Mouse (Mus musculus) ES-Bruce4 (cell line): ENCODE data around the gene Gm11634. TPM values are rescaled to one million over a fixed set of nuclear protein-coding genes. Genes with fewer than 3 reads are reported as not detected.
"Not testable (repeated sequence)": the region's sequence is repeated elsewhere in the genome, so short reads cannot be mapped to it uniquely, and the experiment has no call there.

Source experiments
- H3K27ac ChIP-seq: 2 replicates; pipeline ENCODE4 v1.5.1; 2012; ENCODE audit warnings: low read length, inconsistent platforms; ENCODE audit not compliant: insufficient read depth
- H3K27me3 ChIP-seq: 2 replicates; pipeline ENCODE4 v1.6.1; 2012; ENCODE audit warnings: mild to moderate bottlenecking, low read length, inconsistent platforms; ENCODE audit not compliant: control insufficient read depth, poor library complexity, insufficient read depth, severe bottlenecking
- H3K36me3 ChIP-seq: 2 replicates; pipeline ENCODE4 v1.6.1; 2012; ENCODE audit warnings: inconsistent platforms, mild to moderate bottlenecking, low read length, moderate library complexity; ENCODE audit not compliant: control insufficient read depth, poor library complexity, insufficient read depth, severe bottlenecking
- H3K4me1 ChIP-seq: one replicate; pipeline ENCODE4 v1.8.1; 2011; ENCODE audit warnings: low read length; ENCODE audit not compliant: control insufficient read depth, insufficient read depth
- H3K4me3 ChIP-seq: 2 replicates; pipeline ENCODE4 v1.5.1; 2011; ENCODE audit warnings: low read depth, mild to moderate bottlenecking, low read length
- H3K9ac ChIP-seq: 2 replicates; pipeline ENCODE4 v1.6.1; 2012; ENCODE audit warnings: low read depth, mild to moderate bottlenecking, inconsistent platforms; ENCODE audit not compliant: poor library complexity, severe bottlenecking
- H3K9me3 ChIP-seq: replicated peaks from 2 replicates; pipeline ENCODE4 v1.6.1; 2012; ENCODE audit warnings: mild to moderate bottlenecking, low read length, inconsistent platforms; ENCODE audit not compliant: control insufficient read depth, poor library complexity, insufficient read depth, severe bottlenecking
- CTCF ChIP-seq: IDR thresholded peaks from one replicate; pipeline ENCODE4 v1.8.1; 2011; ENCODE audit warnings: low read depth, low read length
- EP300 ChIP-seq: IDR thresholded peaks from 2 replicates; pipeline ENCODE4 v1.6.1; 2011; ENCODE audit warnings: low read depth, low read length; ENCODE audit not compliant: insufficient read depth
- POLR2A ChIP-seq: IDR thresholded peaks from one replicate; pipeline ENCODE4 v1.8.1; 2011; ENCODE audit warnings: low read length; ENCODE audit not compliant: insufficient read depth
- polyA plus RNA-seq: library from polyadenylated mRNA; stranded (reverse); fragments of >200 nt; gene quantifications from 2 replicates; pipeline ENCODE4 v1.2.4, GENCODE M21; 2011; ENCODE audit warnings: low read depth; ENCODE audit not compliant: missing spikeins, insufficient read depth, insufficient read length

Gm11634 gene
- polyA plus RNA-seq, 1 experiment: not detected

GRCm38 (mm10) chr11:101642931-101643330, 43.9 kb upstream of the Gm11634 start:
- no peak for TF ChIP-seq POLR2A
- TF ChIP-seq CTCF: no peak
- no peak for TF ChIP-seq EP300

GRCm38 (mm10) chr11:101641710-101642642, 42.9 kb upstream of the Gm11634 start:
- H3K4me3 ChIP-seq: not testable (repeated sequence)
- peak; percentile 67 for TF ChIP-seq POLR2A
- H3K9ac ChIP-seq: peak overlapping the region; percentile 27; the same call in 1 of the 2 replicates

More at GRCm38 (mm10) chr11:101642931-101643330, 43.9 kb upstream of the Gm11634 start:
- no peaks in the 10 kb centered on the region for H3K27me3 ChIP-seq
- H3K36me3 ChIP-seq: no peaks in the 10 kb centered on the region
- no peaks in the 10 kb centered on the region for H3K9me3 ChIP-seq
- no peak overlapping the region for H3K4me3 ChIP-seq
- no peaks in the 10 kb centered on the region for H3K4me1 ChIP-seq
- H3K27ac ChIP-seq: no peak overlapping the region
- no peak overlapping the region for H3K9ac ChIP-seq

DNA sequence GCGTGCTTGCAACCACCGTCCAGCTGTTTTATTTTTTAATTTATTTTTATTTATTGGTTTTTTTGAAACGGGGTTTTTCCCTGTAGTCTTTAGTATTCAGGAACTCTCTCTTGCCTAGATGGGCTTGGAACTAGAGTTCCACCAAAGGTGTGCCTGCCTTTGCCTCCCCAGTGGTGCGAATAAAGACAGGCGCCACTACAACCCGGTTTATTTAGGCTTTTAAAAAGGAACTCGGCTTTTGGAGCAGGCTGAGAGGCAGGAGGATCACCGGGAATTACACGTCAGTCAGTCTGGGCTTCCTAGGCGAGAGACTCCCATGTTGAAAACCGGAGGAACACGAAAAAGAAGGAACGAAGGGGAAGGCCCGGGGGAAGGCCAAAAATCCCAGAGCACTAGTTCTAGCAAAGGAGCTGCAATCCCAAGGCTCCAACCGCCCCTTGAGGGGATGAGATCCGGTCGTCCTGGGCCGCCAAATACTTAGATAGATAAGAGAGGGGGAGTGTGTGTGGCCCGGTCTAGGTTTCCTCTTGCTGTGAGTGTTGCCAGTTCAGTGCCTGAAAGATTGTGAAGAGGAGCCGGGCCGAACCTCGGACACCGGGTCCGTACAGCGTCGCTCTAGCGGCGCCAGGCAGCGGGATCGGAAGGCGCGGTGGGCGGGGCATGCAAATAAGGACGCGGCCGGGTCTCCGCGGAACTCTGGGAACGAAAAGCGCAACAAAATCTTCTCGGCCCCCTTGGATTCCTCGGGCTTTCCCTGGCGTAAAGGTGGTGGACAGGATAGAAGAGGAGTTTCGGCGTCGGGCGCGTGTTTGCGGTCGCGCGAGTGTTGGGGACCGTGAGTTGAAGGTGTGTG, 42.0 kb upstream of the Gm11634 start:
- not testable (repeated sequence) for H3K27me3 ChIP-seq
- H3K4me3 ChIP-seq: peak overlapping the region; percentile 75

More at GRCm38 (mm10) chr11:101641710-101642642, 42.9 kb upstream of the Gm11634 start:
- H3K27me3 ChIP-seq, H3K36me3 ChIP-seq, H3K4me1 ChIP-seq, H3K9me3 ChIP-seq: not testable (repeated sequence)
- H3K27ac ChIP-seq: peak overlapping the region; percentile 34; the same call in 1 of the 2 replicates

DNA sequence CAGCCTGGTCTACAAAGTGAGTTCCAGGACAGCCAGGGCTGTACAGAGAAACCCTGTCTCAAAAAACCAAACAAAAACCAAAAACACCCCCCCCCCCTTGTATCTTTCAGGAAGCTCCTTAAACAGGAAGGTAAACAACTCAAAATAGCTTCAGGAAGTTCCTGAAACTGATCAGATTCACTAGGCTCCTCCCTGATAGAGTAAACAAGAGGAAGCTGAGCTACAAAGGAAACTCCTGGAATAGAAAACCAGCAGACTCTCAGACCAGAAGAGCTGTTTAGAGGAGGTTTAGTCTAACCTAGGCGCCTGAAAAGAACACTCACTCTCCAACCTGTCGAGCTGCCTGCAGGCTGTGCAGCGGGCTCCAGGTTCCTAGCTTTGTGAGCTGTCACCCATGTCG, 40.7 kb upstream of the Gm11634 start:
- H3K27me3 ChIP-seq: no peaks in the 10 kb centered on the region
- H3K36me3 ChIP-seq: peaks cover 2% of the 10 kb centered on the region
- H3K9me3 ChIP-seq: no peaks in the 10 kb centered on the region
- H3K9ac ChIP-seq: no peak overlapping the region
- TF ChIP-seq CTCF (no peak), POLR2A (no peak), EP300 (no peak)
- no peak overlapping the region for H3K27ac ChIP-seq
- no peak overlapping the region for H3K4me3 ChIP-seq
- H3K4me1 ChIP-seq: no peaks in the 10 kb centered on the region

More for the DNA sequence above, 42.0 kb upstream of the Gm11634 start:
- H3K9me3 ChIP-seq, H3K4me1 ChIP-seq, H3K36me3 ChIP-seq: not testable (repeated sequence)
- H3K9ac ChIP-seq: peak overlapping the region; percentile 82
- H3K27ac ChIP-seq: peak overlapping the region; percentile 52; the same call in 1 of the 2 replicates

DNA sequence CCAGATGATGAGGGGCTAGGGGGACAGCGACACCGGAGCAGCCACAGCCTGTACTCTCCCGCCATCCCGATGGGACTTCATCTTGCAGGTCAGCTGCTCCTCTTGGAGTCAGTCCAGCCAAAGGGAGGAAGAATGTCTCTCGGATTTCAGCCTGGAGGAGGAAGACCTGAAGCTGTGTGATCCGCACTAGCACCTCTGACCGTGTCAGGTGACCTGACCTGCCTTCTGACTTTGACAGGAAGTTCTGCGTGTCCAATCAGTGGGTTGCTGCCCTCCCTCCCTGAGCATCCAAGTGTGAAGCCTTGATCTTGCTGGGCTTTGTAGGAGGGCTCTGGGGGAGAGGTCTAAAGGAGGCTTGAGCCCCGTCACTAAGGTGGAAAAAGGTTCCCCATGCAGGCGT, 36.6 kb upstream of the Gm11634 start:
- Histone ChIP-seq H3K27ac (no peak overlapping the region), H3K36me3 (peaks cover 13% of the 10 kb centered on the region), H3K27me3 (no peaks in the 10 kb centered on the region), H3K9me3 (no peaks in the 10 kb centered on the region), H3K4me3 (no peak overlapping the region), H3K9ac (no peak overlapping the region), H3K4me1 (no peaks in the 10 kb centered on the region)
- TF ChIP-seq POLR2A (no peak), CTCF (no peak), EP300 (no peak)

DNA sequence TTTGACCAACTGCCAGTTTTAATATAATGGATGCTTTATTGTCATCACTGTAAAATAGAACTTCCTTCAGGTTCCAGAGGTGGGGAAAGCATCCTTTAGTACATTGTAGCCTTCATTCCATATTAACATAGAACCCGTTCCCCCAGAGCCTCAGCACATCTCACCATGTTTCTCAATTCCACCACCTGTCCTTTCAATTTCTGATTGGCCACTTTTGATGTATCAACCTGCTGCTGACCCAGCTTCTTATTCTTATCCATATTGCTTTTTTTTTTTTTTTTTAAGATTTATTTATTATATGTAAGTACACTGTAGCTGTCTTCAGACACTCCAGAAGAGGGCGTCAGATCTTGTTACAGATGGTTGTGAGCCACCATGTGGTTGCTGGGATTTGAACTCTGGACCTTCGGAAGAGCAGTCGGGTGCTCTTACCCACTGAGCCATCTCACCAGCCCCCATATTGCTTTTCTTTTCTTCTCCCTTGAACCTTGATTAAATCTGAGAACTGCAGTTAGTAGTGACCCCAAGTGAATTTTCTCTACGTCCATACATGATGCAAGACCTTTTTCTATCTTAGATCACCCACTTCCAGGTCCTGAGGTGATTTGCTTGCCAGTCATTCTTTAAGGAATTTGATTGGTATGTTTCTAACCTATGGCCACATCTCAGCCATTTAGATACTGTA, 29.8 kb upstream of the Gm11634 start:
- H3K9me3 ChIP-seq, H3K4me1 ChIP-seq, H3K27me3 ChIP-seq, H3K4me3 ChIP-seq: not testable (repeated sequence)
- Histone ChIP-seq H3K36me3 (peaks cover 15% of the 10 kb centered on the region), H3K27ac (peak overlapping the region; percentile 60; the same call in 1 of the 2 replicates), H3K9ac (peak overlapping the region; percentile 83)
